Mouse (Mus musculus) hindbrain, embryonic 16.5 days (tissue): Measurements from ENCODE around the gene Cdk8. TPM values are rescaled to one million over a fixed set of nuclear protein-coding genes. Genes with fewer than 3 reads are reported as not detected.

Experiments used
- ATAC-seq: fragments of 200-750 bp; cut with Nextera tagmentation; 2 replicates; pipeline ENCODE4 v1.8.0; 2017; ENCODE audit warnings: moderate TSS enrichment, moderate library complexity
- H3K27ac ChIP-seq: fragments of 300-500 bp; sonication (generic); 2 replicates; pipeline ENCODE4 v1.5.1; 2014; ENCODE audit warnings: low read depth, mild to moderate bottlenecking, control low read depth, low read length, moderate library complexity
- H3K27me3 ChIP-seq: fragments of 300-500 bp; sonication (generic); replicated peaks from 2 replicates; pipeline ENCODE4 v1.6.1; 2014; ENCODE audit warnings: low read length; ENCODE audit not compliant: control insufficient read depth, insufficient read depth
- H3K36me3 ChIP-seq: fragments of 300-500 bp; sonication (generic); 2 replicates; pipeline ENCODE4 v1.6.1; 2014; ENCODE audit warnings: mild to moderate bottlenecking, low read length, moderate library complexity, mixed read lengths; ENCODE audit not compliant: control insufficient read depth, insufficient read depth
- H3K4me1 ChIP-seq: fragments of 300-500 bp; sonication (generic); 2 replicates; pipeline ENCODE4 v1.6.1; 2014; ENCODE audit warnings: low read depth, low read length; ENCODE audit not compliant: control insufficient read depth, insufficient read depth
- H3K4me2 ChIP-seq: fragments of 300-500 bp; sonication (generic); 2 replicates; pipeline ENCODE4 v1.6.1; 2014; ENCODE audit warnings: mild to moderate bottlenecking, low read length, control low read depth, moderate library complexity
- H3K4me3 ChIP-seq: fragments of 300-500 bp; sonication (generic); 2 replicates; pipeline ENCODE4 v1.5.1; 2014; ENCODE audit warnings: mild to moderate bottlenecking, low read length, control low read depth, moderate library complexity
- H3K9ac ChIP-seq: fragments of 300-500 bp; sonication (generic); 2 replicates; pipeline ENCODE4 v1.6.1; 2014; ENCODE audit warnings: low read depth, mild to moderate bottlenecking, control low read depth, low read length, moderate library complexity
- H3K9me3 ChIP-seq: fragments of 300-500 bp; sonication (generic); 2 replicates; pipeline ENCODE4 v1.6.1; 2014; ENCODE audit warnings: mild to moderate bottlenecking, low read length, moderate library complexity; ENCODE audit not compliant: control insufficient read depth
- WGBS: fragments of 180-500 bp; shearing (Covaris S2); extraction: QIAGEN DNeasy Blood & Tissue Kit; methylation state at CpG from one replicate; pipeline ENCODE4 v1.1.7; 2014; 5-methylcytosine and 5-hydroxymethylcytosine counted together
- polyA plus RNA-seq: library from polyadenylated mRNA; unstranded; fragments of >200 nt; fragmentation: Nextera tagmentation; extraction: Ambion mirVana; gene quantifications from 2 replicates; pipeline ENCODE4 v1.2.1, GENCODE M21; 2015

Cdk8 gene
- polyA plus RNA-seq, 1 experiment from 2014 or later: 11.2 TPM

GRCm38 (mm10) chr5:146318461-146318860 is 87.4 kb downstream of the Cdk8 start:
- ATAC-seq: no peak
- WGBS: 90% methylated on average over 8 of the region's 8 CpGs

GRCm38 (mm10) chr5:146328941-146329340 is 97.9 kb downstream of the Cdk8 start:
- WGBS: 50% methylated on average over 10 of the region's 10 CpGs
- no peaks in the 10 kb centered on the region for H3K36me3 ChIP-seq
- ATAC-seq: no peak

More at GRCm38 (mm10) chr5:146318461-146318860, 87.4 kb downstream of the Cdk8 start:
- Histone ChIP-seq H3K9me3 (no peaks in the 10 kb centered on the region), H3K4me1 (peaks cover 5% of the 10 kb centered on the region), H3K9ac (no peak overlapping the region), H3K4me3 (no peak overlapping the region), H3K4me2 (no peak overlapping the region), H3K27me3 (no peaks in the 10 kb centered on the region), H3K27ac (no peak overlapping the region), H3K36me3 (no peaks in the 10 kb centered on the region)

DNA sequence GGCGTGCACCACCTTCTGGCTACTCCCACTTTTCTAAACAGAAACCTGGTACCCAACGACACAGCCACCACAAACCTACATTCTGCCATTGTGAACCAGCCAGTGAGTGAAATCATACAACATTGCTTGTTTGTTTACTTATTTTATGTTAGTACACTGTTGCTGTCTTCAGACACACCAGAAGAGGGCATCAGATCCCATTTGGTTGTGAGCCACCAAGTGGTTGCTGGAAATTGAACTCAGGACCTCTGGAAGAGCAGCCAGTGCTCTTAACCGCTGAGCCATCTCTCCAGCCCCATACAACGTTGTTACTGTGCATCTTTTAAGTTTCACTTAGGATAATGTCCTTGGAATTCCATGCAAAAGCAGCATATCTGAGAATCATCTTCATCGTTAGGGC is 98.5 kb downstream of the Cdk8 start:
- Histone ChIP-seq H3K27me3 (no peaks in the 10 kb centered on the region), H3K36me3 (no peaks in the 10 kb centered on the region), H3K9me3 (no peaks in the 10 kb centered on the region), H3K9ac (no peak overlapping the region), H3K4me2 (no peak overlapping the region), H3K4me1 (no peaks in the 10 kb centered on the region; the same call in 1 of the 2 replicates), H3K27ac (no peak overlapping the region), H3K4me3 (no peak overlapping the region)
- 89% methylated on average over 5 of the region's 5 CpGs for WGBS
- ATAC-seq: no peak

More at GRCm38 (mm10) chr5:146328941-146329340, 97.9 kb downstream of the Cdk8 start:
- H3K27ac ChIP-seq: no peak overlapping the region
- H3K4me1 ChIP-seq: no peaks in the 10 kb centered on the region; the same call in 1 of the 2 replicates
- no peak overlapping the region for H3K4me2 ChIP-seq
- no peaks in the 10 kb centered on the region for H3K9me3 ChIP-seq
- no peak overlapping the region for H3K9ac ChIP-seq
- no peak overlapping the region for H3K4me3 ChIP-seq
- H3K27me3 ChIP-seq: no peaks in the 10 kb centered on the region

- Histone ChIP-seq H3K27ac (no peak overlapping the region), H3K27me3 (no peaks in the 10 kb centered on the region), H3K9ac (no peak overlapping the region), H3K4me3 (no peak overlapping the region), H3K4me1 (no peaks in the 10 kb centered on the region; the same call in 1 of the 2 replicates), H3K4me2 (no peak overlapping the region), H3K9me3 (no peaks in the 10 kb centered on the region), H3K36me3 (no peaks in the 10 kb centered on the region)
- ATAC-seq: no peak
- 39% methylated on average over 13 of the region's 13 CpGs for WGBS
These were observed 99.2 kb downstream of the Cdk8 start for GRCm38 (mm10) chr5:146330031-146330764.

GRCm38 (mm10) chr5:146330765-146331115 is 99.7 kb downstream of the Cdk8 start:
- Histone ChIP-seq H3K4me3 (no peak overlapping the region), H3K9ac (no peak overlapping the region), H3K4me1 (no peaks in the 10 kb centered on the region; the same call in 1 of the 2 replicates), H3K4me2 (no peak overlapping the region), H3K27me3 (no peaks in the 10 kb centered on the region), H3K36me3 (no peaks in the 10 kb centered on the region), H3K9me3 (no peaks in the 10 kb centered on the region), H3K27ac (no peak overlapping the region)
- ATAC-seq: no peak
- 36% methylated on average over 3 of the region's 3 CpGs for WGBS

- H3K27ac ChIP-seq: no peak overlapping the region
- no peak overlapping the region for H3K4me2 ChIP-seq
- no peaks in the 10 kb centered on the region for H3K9me3 ChIP-seq
- no peaks in the 10 kb centered on the region for H3K36me3 ChIP-seq
- no peaks in the 10 kb centered on the region; the same call in 1 of the 2 replicates for H3K4me1 ChIP-seq
- WGBS: 75% methylated on average over 11 of the region's 11 CpGs
- no peak overlapping the region for H3K4me3 ChIP-seq
- no peak overlapping the region for H3K9ac ChIP-seq
- H3K27me3 ChIP-seq: no peaks in the 10 kb centered on the region
- ATAC-seq: no peak
These were observed 100.1 kb downstream of the Cdk8 start for GRCm38 (mm10) chr5:146331131-146331530.

DNA sequence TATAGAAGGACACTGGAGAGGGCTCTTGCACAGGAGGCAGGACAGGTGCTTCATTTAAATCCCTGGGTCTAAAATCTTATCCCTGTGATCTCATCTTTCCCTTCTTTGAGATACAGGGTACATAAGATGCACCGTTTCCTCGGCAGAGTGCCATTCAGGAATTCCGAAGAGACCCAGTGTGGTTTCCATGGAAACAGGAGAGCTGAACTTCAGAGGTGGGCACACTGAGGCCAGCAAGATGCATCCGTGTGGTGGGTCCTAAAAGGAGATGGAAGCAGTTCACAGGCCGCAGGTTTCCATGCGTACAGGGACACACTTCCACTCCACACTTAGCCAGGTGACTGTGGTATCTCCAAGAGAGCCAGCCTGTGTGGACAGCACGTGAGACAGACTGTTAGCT is 101.5 kb downstream of the Cdk8 start:
- WGBS: 48% methylated on average over 7 of the region's 7 CpGs

GRCm38 (mm10) chr5:146334410-146334809 is 103.4 kb downstream of the Cdk8 start:
- no peak overlapping the region for H3K4me2 ChIP-seq
- H3K9ac ChIP-seq: no peak overlapping the region
- no peaks in the 10 kb centered on the region for H3K36me3 ChIP-seq
- H3K4me1 ChIP-seq: no peaks in the 10 kb centered on the region; the same call in 1 of the 2 replicates
- H3K27ac ChIP-seq: no peak overlapping the region
- no peak overlapping the region for H3K4me3 ChIP-seq
- no peak for ATAC-seq
- no peaks in the 10 kb centered on the region for H3K27me3 ChIP-seq
- WGBS: 78% methylated on average over 1 of the region's 1 CpGs
- no peaks in the 10 kb centered on the region for H3K9me3 ChIP-seq

More for the DNA sequence above, 101.5 kb downstream of the Cdk8 start:
- Histone ChIP-seq H3K27ac (no peak overlapping the region), H3K9ac (no peak overlapping the region), H3K4me1 (no peaks in the 10 kb centered on the region; the same call in 1 of the 2 replicates), H3K36me3 (no peaks in the 10 kb centered on the region), H3K4me3 (no peak overlapping the region), H3K27me3 (no peaks in the 10 kb centered on the region), H3K4me2 (no peak overlapping the region), H3K9me3 (no peaks in the 10 kb centered on the region)
- peak; percentile 64 for ATAC-seq

DNA sequence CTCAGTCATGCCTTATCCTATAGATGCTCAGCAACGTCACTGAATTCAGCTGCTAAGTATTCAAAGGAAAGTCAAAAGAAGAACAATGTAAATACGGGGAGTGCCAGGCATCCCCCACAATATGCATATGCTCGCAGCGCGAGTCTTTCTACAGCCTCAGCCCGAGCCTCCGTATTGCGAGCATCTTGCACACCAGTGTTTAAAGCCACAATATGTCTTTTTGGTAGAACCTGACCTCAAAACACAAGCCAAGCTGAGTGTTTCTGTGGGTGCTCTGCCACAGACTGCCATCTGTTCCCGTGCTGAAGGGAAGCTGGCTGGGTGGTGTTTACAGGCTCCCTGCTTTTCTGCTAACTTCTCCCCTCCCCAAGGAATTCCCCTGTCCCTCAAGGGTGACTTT is 107.0 kb downstream of the Cdk8 start:
- no peak overlapping the region for H3K4me3 ChIP-seq
- no peak for ATAC-seq
- no peak overlapping the region for H3K9ac ChIP-seq
- no peaks in the 10 kb centered on the region for H3K36me3 ChIP-seq
- H3K4me2 ChIP-seq: no peak overlapping the region
- no peak overlapping the region for H3K27ac ChIP-seq
- H3K9me3 ChIP-seq: no peaks in the 10 kb centered on the region
- no peaks in the 10 kb centered on the region for H3K4me1 ChIP-seq
- WGBS: 53% methylated on average over 9 of the region's 9 CpGs
- no peaks in the 10 kb centered on the region for H3K27me3 ChIP-seq
